Mouse (Mus musculus) megakaryocyte-erythroid progenitor cell, adult 5-6 weeks (primary cell): Measurements from ENCODE around the gene Prkn. TPM values are rescaled to one million over a fixed set of nuclear protein-coding genes. Genes with fewer than 3 reads are reported as not detected.
A peak's percentile ranks its signal among the peaks of the same experiment; 100 is the strongest.

Source experiments
- ATAC-seq: replicated peaks from 2 replicates; pipeline ENCODE4 v1.8.0; 2016; ENCODE audit warnings: mild to moderate bottlenecking, inconsistent platforms; ENCODE audit not compliant: severe bottlenecking, poor library complexity, low FRiP score, low TSS enrichment
- total RNA-seq, 2 experiments: library from RNA; stranded (forward) in 1 of 2; stranded (reverse) in 1 of 2; fragments of 200-1000, 215-1000 nt in 1 of 2; fragments of >200 nt in 1 of 2; fragmentation: Nextera tagmentation in 1 of 2; gene quantifications; 2 replicates each; pipeline ENCODE4 v1.2.3; 2014 to 2017

The Prkn gene
- total RNA-seq, 2 experiments from 2014 or later: 3.1 to 5.9 TPM

- ATAC-seq: no peak
Observed at GRCm38 (mm10) chr17:11235273-11235672, 395.1 kb downstream of the Prkn start.

GRCm38 (mm10) chr17:11245040-11245439 lies 404.9 kb downstream of the Prkn start:
- ATAC-seq: no peak

- no peak for ATAC-seq
Observed at GRCm38 (mm10) chr17:11249216-11249615, 409.0 kb downstream of the Prkn start.

GRCm38 (mm10) chr17:11260663-11261062 lies 420.5 kb downstream of the Prkn start:
- no peak for ATAC-seq

GRCm38 (mm10) chr17:11261679-11262078 lies 421.5 kb downstream of the Prkn start:
- no peak for ATAC-seq

- ATAC-seq: no peak
Observed at GRCm38 (mm10) chr17:11267951-11268350, 427.8 kb downstream of the Prkn start.

GRCm38 (mm10) chr17:11270179-11270578 lies 430.0 kb downstream of the Prkn start:
- no peak for ATAC-seq

GRCm38 (mm10) chr17:11271876-11272275 lies 431.7 kb downstream of the Prkn start:
- ATAC-seq: no peak

GRCm38 (mm10) chr17:11284246-11284645 lies 444.1 kb downstream of the Prkn start:
- ATAC-seq: no peak

- ATAC-seq: no peak
Observed at GRCm38 (mm10) chr17:11290183-11290582, 450.0 kb downstream of the Prkn start.

- no peak for ATAC-seq
Observed at GRCm38 (mm10) chr17:11303116-11303515, 462.9 kb downstream of the Prkn start.

- peak; percentile 63; the same call in 1 of the 2 replicates for ATAC-seq
Observed at GRCm38 (mm10) chr17:11309843-11310242, 469.7 kb downstream of the Prkn start.

- no peak for ATAC-seq
Observed at GRCm38 (mm10) chr17:11314163-11314562, 474.0 kb downstream of the Prkn start.

- no peak for ATAC-seq
Observed at GRCm38 (mm10) chr17:11315675-11316074, 475.5 kb downstream of the Prkn start.

GRCm38 (mm10) chr17:11318946-11319345 lies 478.8 kb downstream of the Prkn start:
- no peak for ATAC-seq

GRCm38 (mm10) chr17:11319666-11320360 lies 479.6 kb downstream of the Prkn start:
- ATAC-seq: no peak

- no peak for ATAC-seq
Observed at GRCm38 (mm10) chr17:11332081-11332480, 491.9 kb downstream of the Prkn start.

- no peak for ATAC-seq
Observed at GRCm38 (mm10) chr17:11333741-11334140, 493.6 kb downstream of the Prkn start.

- ATAC-seq: no peak
Observed at GRCm38 (mm10) chr17:11336156-11336555, 496.0 kb downstream of the Prkn start.

GRCm38 (mm10) chr17:11340368-11340767 lies 500.2 kb downstream of the Prkn start:
- peak; percentile 92 for ATAC-seq

GRCm38 (mm10) chr17:11346310-11346709 lies 506.1 kb downstream of the Prkn start:
- no peak for ATAC-seq
